Mouse (Mus musculus): Measurements from ENCODE around the gene M1ap. TPM values are rescaled to one million over a fixed set of nuclear protein-coding genes. Genes with fewer than 3 reads are reported as not detected.

Gene M1ap
- total and polyA plus RNA-seq, 2 experiments, result 0.17 TPM; not detected in 1

DNA sequence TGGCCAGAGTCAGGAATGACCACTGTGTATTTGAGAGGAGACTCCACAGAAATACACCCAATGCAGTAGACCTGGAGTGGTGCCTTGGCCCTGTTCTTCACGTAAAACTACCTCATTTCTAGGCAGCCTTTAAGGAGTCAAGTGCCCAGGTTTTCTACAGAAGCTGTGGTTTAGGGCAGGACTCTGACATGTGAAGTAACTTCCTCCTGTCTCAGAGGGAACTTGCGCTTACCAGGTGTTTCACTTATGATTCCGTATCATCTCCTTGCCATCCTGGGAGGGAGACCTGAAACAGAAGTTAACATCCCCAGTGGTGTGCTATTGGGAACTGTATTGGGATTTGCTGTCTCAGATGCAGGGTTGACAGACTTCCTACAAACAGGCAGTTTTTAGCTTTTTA, 5.9 kb upstream of the M1ap start:
- H3K4me3 ChIP-seq (ENCODE audit: insufficient read depth, low read depth, low read length), result no peak overlapping the region
- no peak overlapping the region for H3K9ac ChIP-seq (ENCODE audit: low read depth, low read length)
- H3K27me3 ChIP-seq (ENCODE audit: control insufficient read depth, insufficient read depth, low read length), result peaks cover 6% of the 10 kb centered on the region
- TF ChIP-seq POLR2A (IDR thresholded peaks at IDR 0.05; ENCODE audit: extremely low read depth, insufficient read depth, low read length) (no peak), CTCF (IDR thresholded peaks at IDR 0.05; ENCODE audit: low read depth, low read length) (no peak)
- H3K36me3 ChIP-seq (ENCODE audit: control insufficient read depth, insufficient read depth, low read length), result no peaks in the 10 kb centered on the region
- no peaks in the 10 kb centered on the region for H3K79me2 ChIP-seq (ENCODE audit: control insufficient read depth, insufficient read depth, low read length)
- H3K27ac ChIP-seq (replicated peaks; ENCODE audit: insufficient read depth, low read depth, low read length), result no peak overlapping the region
- 82% methylated on average over 3 of the region's 3 CpGs for WGBS
- no peaks in the 10 kb centered on the region for H3K4me1 ChIP-seq (ENCODE audit: control insufficient read depth, insufficient read depth, low read length)
- no peak for DNase-seq (ENCODE audit: extremely low read depth, low read depth, low spot score)

DNA sequence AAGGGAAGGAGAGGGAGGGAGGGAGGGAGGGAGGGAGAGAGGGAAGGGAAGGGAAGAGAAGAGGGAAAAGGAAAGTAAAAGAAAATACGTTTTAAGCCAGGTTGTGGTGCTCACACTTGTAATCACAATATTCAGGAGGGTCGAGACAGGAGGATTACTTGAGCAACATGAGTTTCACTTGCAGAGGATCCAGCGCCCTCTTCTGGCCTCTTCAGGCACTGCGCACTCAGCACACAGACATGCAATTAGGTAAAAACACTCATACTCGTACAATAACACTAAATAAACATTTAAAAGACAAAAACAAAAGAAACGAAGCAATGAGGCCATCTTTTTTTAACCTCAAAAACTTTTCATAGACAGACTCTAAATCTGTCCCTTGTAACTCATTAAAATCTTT, 952 bp upstream of the M1ap start:
- no peak overlapping the region for H3K9ac ChIP-seq (ENCODE audit: low read depth, low read length)
- TF ChIP-seq POLR2A (IDR thresholded peaks at IDR 0.05; ENCODE audit: extremely low read depth, insufficient read depth, low read length), result no peak
- peak; percentile 79 for TF ChIP-seq CTCF (IDR thresholded peaks at IDR 0.05; ENCODE audit: low read depth, low read length)
- no peak overlapping the region for H3K4me3 ChIP-seq (ENCODE audit: insufficient read depth, low read depth, low read length)
- 48% methylated on average over 6 of the region's 6 CpGs for WGBS
- no peaks in the 10 kb centered on the region for H3K36me3 ChIP-seq (ENCODE audit: control insufficient read depth, insufficient read depth, low read length)
- peak; percentile 19 for DNase-seq (ENCODE audit: extremely low read depth, low read depth, low spot score)
- no peaks in the 10 kb centered on the region for H3K4me1 ChIP-seq (ENCODE audit: control insufficient read depth, insufficient read depth, low read length)
- no peak overlapping the region for H3K27ac ChIP-seq (replicated peaks; ENCODE audit: insufficient read depth, low read depth, low read length)
- no peaks in the 10 kb centered on the region for H3K27me3 ChIP-seq (ENCODE audit: control insufficient read depth, insufficient read depth, low read length)
- H3K79me2 ChIP-seq (ENCODE audit: control insufficient read depth, insufficient read depth, low read length), result no peaks in the 10 kb centered on the region

DNA sequence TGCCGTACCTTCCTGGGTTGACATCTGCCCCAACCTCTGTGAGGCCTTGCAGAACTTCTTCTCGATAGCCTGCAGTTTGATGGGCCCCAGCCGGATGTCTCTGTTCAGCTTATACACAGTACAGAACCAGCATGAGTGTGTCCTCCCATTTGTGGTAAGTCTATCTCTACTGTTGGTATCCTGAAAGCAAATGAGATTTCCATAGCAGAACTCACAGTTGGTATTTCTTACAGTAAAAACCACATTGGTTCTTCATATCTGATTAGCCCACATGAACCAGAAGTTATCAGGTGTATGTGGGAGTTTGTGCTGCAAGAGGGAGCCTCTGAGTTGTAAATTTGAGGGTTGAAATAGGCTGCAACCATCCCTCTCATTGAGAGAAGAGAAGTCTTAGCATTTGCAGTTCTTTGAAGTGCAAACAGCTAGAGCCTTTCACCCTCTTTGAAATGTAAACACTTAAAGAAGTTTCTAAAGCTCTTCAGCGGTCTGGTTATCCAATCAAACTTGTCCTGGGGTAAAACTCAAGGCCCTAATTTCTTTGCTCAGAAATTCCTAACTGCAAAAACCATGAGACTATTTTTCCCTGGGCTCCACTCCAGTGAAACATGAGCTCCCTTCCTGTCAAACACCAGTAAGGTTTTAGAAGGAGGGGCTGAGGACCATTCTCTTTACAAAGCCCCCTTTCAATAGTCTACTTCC, 10.0 kb downstream of the M1ap start:
- TF ChIP-seq CTCF (IDR thresholded peaks at IDR 0.05; ENCODE audit: low read depth, low read length) (no peak), POLR2A (IDR thresholded peaks at IDR 0.05; ENCODE audit: extremely low read depth, insufficient read depth, low read length) (no peak)
- DNase-seq (ENCODE audit: extremely low read depth, low read depth, low spot score), result no peak
- Histone ChIP-seq H3K79me2 (ENCODE audit: control insufficient read depth, insufficient read depth, low read length) (no peaks in the 10 kb centered on the region), H3K4me3 (ENCODE audit: insufficient read depth, low read depth, low read length) (no peak overlapping the region), H3K27me3 (ENCODE audit: control insufficient read depth, insufficient read depth, low read length) (no peaks in the 10 kb centered on the region), H3K36me3 (ENCODE audit: control insufficient read depth, insufficient read depth, low read length) (no peaks in the 10 kb centered on the region), H3K4me1 (ENCODE audit: control insufficient read depth, insufficient read depth, low read length) (no peaks in the 10 kb centered on the region), H3K27ac (replicated peaks; ENCODE audit: insufficient read depth, low read depth, low read length) (no peak overlapping the region), H3K9ac (ENCODE audit: low read depth, low read length) (no peak overlapping the region)
- 79% methylated on average over 4 of the region's 4 CpGs for WGBS

DNA sequence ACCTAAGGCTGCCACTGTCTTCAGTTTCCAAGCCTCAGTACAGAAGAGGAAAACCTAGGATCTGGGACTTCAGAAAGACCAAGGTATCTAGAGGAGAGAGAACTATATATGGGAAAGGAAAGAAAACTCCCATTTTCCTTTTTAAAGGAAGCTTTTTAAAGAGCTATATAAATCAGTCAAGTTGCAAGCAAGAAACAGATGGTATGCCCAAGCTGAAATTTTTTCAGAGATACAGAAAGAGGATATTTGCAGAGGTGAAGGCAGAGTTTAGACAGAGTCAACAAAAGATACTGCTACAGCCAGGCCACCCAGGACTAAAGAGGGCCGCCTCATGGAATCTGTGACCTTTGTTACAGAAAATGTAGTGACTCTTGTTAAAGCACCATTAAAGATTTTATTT, 15.0 kb downstream of the M1ap start:
- no peak overlapping the region for H3K4me3 ChIP-seq (ENCODE audit: insufficient read depth, low read depth, low read length)
- H3K27me3 ChIP-seq (ENCODE audit: control insufficient read depth, insufficient read depth, low read length), result no peaks in the 10 kb centered on the region
- no peak for TF ChIP-seq POLR2A (IDR thresholded peaks at IDR 0.05; ENCODE audit: extremely low read depth, insufficient read depth, low read length)
- no peak for TF ChIP-seq CTCF (IDR thresholded peaks at IDR 0.05; ENCODE audit: low read depth, low read length)
- no peaks in the 10 kb centered on the region for H3K4me1 ChIP-seq (ENCODE audit: control insufficient read depth, insufficient read depth, low read length)
- no peak overlapping the region for H3K27ac ChIP-seq (replicated peaks; ENCODE audit: insufficient read depth, low read depth, low read length)
- no peaks in the 10 kb centered on the region for H3K36me3 ChIP-seq (ENCODE audit: control insufficient read depth, insufficient read depth, low read length)
- H3K79me2 ChIP-seq (ENCODE audit: control insufficient read depth, insufficient read depth, low read length), result no peaks in the 10 kb centered on the region
- 44% methylated on average over 1 of the region's 1 CpGs for WGBS
- no peak overlapping the region for H3K9ac ChIP-seq (ENCODE audit: low read depth, low read length)
- no peak for DNase-seq (ENCODE audit: extremely low read depth, low read depth, low spot score)

DNA sequence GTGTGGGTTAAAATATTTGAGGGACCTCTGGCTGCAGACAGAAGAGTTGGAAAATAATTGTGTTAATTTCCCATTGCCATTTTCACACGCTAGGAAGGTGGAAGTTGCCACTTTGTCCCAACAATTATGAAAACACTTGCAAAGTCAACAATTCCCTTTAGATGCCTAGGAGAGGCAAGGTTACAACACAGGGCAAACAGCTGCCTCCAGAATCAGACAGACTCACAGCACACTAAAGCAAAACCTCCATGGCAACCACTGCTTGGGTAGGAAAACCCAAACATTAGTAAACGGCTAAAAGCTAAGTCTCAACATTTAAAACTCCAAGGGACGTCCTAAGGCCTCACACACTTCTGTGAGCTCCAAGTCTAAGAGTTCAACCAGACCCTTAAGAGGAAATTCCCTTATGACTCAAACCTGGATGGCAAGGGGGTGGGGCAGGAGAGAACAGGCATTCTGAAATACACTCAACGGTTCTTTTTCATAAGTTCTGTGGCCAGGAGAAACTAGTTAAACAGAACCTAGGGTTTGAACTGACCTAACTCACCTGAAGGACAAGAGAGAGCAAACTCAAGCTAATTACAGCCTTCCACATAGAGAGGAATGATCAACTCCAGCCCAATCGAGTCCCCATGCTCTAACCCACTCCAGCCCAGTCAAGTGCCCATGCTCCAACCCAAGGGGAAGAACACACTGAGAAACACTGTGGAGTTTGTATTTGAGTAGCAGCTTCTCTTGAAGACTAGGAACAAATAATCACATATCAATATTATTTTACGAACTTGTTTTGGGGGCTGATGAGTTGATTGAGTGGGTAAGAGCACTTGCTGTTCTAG, 22.8 kb downstream of the M1ap start:
- no peak for DNase-seq (ENCODE audit: extremely low read depth, low read depth, low spot score)
- Histone ChIP-seq H3K79me2 (ENCODE audit: control insufficient read depth, insufficient read depth, low read length) (no peaks in the 10 kb centered on the region), H3K4me3 (ENCODE audit: insufficient read depth, low read depth, low read length) (no peak overlapping the region), H3K4me1 (ENCODE audit: control insufficient read depth, insufficient read depth, low read length) (no peaks in the 10 kb centered on the region), H3K27me3 (ENCODE audit: control insufficient read depth, insufficient read depth, low read length) (0 out of 2 replicates have a peak, but pooled peaks cover 2% of the 10 kb centered on the region), H3K9ac (ENCODE audit: low read depth, low read length) (no peak overlapping the region), H3K36me3 (ENCODE audit: control insufficient read depth, insufficient read depth, low read length) (no peaks in the 10 kb centered on the region), H3K27ac (replicated peaks; ENCODE audit: insufficient read depth, low read depth, low read length) (no peak overlapping the region)
- TF ChIP-seq POLR2A (IDR thresholded peaks at IDR 0.05; ENCODE audit: extremely low read depth, insufficient read depth, low read length), result no peak
- TF ChIP-seq CTCF (IDR thresholded peaks at IDR 0.05; ENCODE audit: low read depth, low read length), result no peak
- 41% methylated on average over 6 of the region's 6 CpGs for WGBS
